ENCODE assay signal across 8 mouse cellular contexts in genomic region chr12:69924012-69924411, GRCm38 (mm10). TPM values are rescaled to one million over a fixed set of nuclear protein-coding genes. Genes with fewer than 3 reads are reported as not detected.
A peak's percentile ranks its signal among the peaks of the same experiment; 100 is the strongest.
DNase-seq lines count a peak whose midpoint lies in the region; ATAC-seq lines count a peak whose summit lies in the region.

No protein-coding gene starts in this region.

- ATAC-seq in common myeloid progenitor, adult 5-6 weeks (replicated peaks; ENCODE audit: low read depth, poor library complexity, severe bottlenecking) = peak; percentile 89
- ATAC-seq in inflammation-experienced regulatory T-cells, adult 6 months = peak; percentile 68

- DNase-seq in gastrocnemius, adult 18-20 months (ENCODE audit: low spot score) = peak; percentile 46
- no peak for DNase-seq in gastrocnemius, postnatal 25 days
- peak; percentile 50 for DNase-seq in testis, postnatal 10 days (ENCODE audit: low spot score)
- no peak for DNase-seq in testis, postnatal 14 days (ENCODE audit: low spot score)
- peak; percentile 62 for DNase-seq in mesoderm, embryonic 11.5 days (ENCODE audit: low read depth, low spot score)
- DNase-seq in urinary bladder, postnatal 10 days (ENCODE audit: low spot score) = no peak

RNA-seq across cellular contexts. Expression of gene Map4k5, which starts 31.0 kb away (rescaled TPM):
- total RNA-seq in gastrocnemius, adult 18-20 months (2021) = 10 to 100 TPM; 21.9 to 23.2 TPM
- total RNA-seq in gastrocnemius, postnatal 25 days (2021) = 10 to 100 TPM; 19.2 to 20.4 TPM
- 26.6 and 57.0 TPM in 2 replicates for total RNA-seq in common myeloid progenitor, adult 5-6 weeks (2017)
- 1 to 10 TPM; 1.1 to 4.8 (median 4.6) TPM for polyA plus RNA-seq in inflammation-experienced regulatory T-cells, adult 6 months (2017; shearing (Covaris generic))

RNA-seq across cellular contexts. Expression of gene Atl1, which starts 31.6 kb away (rescaled TPM):
- 1 to 10 TPM; 1.6 to 3.1 TPM for total RNA-seq in gastrocnemius, adult 18-20 months (2021)
- 1 to 10 TPM; 1.7 to 2.4 TPM for total RNA-seq in gastrocnemius, postnatal 25 days (2021)
- 1.6 TPM in 2 replicates for total RNA-seq in common myeloid progenitor, adult 5-6 weeks (2017)
- under 1 TPM; 0.10 to 0.75 (median 0.42) TPM for polyA plus RNA-seq in inflammation-experienced regulatory T-cells, adult 6 months (2017; shearing (Covaris generic))

Comparison
In these comparisons a context has a peak if more than half of its experiments do, and no peak if none do; other contexts are left out.
1. DNase-seq: peak in gastrocnemius, adult 18-20 months (single experiment), testis, postnatal 10 days (single experiment) and mesoderm, embryonic 11.5 days (single experiment); none in gastrocnemius, postnatal 25 days (single experiment), testis, postnatal 14 days (single experiment) and urinary bladder, postnatal 10 days (single experiment).